Mouse (Mus musculus) limb, embryonic 15.5 days (tissue): ENCODE data around the gene Gm10408. TPM values are rescaled to one million over a fixed set of nuclear protein-coding genes. Genes with fewer than 3 reads are reported as not detected.
"Not testable (repeated sequence)": the region's sequence is repeated elsewhere in the genome, so short reads cannot be mapped to it uniquely, and the experiment has no call there.

ENCODE experiments used
- ATAC-seq: fragments of 200-750 bp; cut with Nextera tagmentation; 2 replicates; pipeline ENCODE4 v1.8.0; 2017; ENCODE audit warnings: low read depth, moderate TSS enrichment; ENCODE audit not compliant: insufficient number of reproducible peaks, low FRiP score, low TSS enrichment
- H3K27ac ChIP-seq: fragments of 300-500 bp; sonication (generic); 2 replicates; pipeline ENCODE4 v1.5.1; 2015; ENCODE audit warnings: moderate library complexity, mild to moderate bottlenecking, inconsistent platforms
- H3K27me3 ChIP-seq: fragments of 300-500 bp; sonication (generic); 2 replicates; pipeline ENCODE4 v1.6.1; 2015; ENCODE audit warnings: inconsistent platforms
- H3K36me3 ChIP-seq: fragments of 300-500 bp; sonication (generic); 2 replicates; pipeline ENCODE4 v1.6.1; 2015; ENCODE audit warnings: inconsistent platforms
- H3K4me1 ChIP-seq: fragments of 300-500 bp; sonication (generic); 2 replicates; pipeline ENCODE4 v1.6.1; 2015; ENCODE audit warnings: inconsistent platforms
- H3K4me2 ChIP-seq: fragments of 300-500 bp; sonication (generic); 2 replicates; pipeline ENCODE4 v1.6.1; 2015; ENCODE audit warnings: mild to moderate bottlenecking, inconsistent platforms
- H3K4me3 ChIP-seq: fragments of 300-500 bp; sonication (generic); 2 replicates; pipeline ENCODE4 v1.5.1; 2015; ENCODE audit warnings: mild to moderate bottlenecking, inconsistent platforms
- H3K9ac ChIP-seq: fragments of 300-500 bp; sonication (generic); 2 replicates; pipeline ENCODE4 v1.6.1; 2015; ENCODE audit warnings: inconsistent platforms
- H3K9me3 ChIP-seq: fragments of 300-500 bp; sonication (generic); 2 replicates; pipeline ENCODE4 v1.6.1; 2016; ENCODE audit warnings: inconsistent platforms
- WGBS: fragments of 180-500 bp; shearing (Covaris S2); methylation state at CpG from one replicate; pipeline ENCODE4 v1.1.7; 2015; 5-methylcytosine and 5-hydroxymethylcytosine counted together
- polyA plus RNA-seq: library from polyadenylated mRNA; unstranded; fragments of >200 nt; fragmentation: Nextera tagmentation; extraction: Ambion mirVana; gene quantifications from 2 replicates; pipeline ENCODE4 v1.2.1, GENCODE M21; 2015

The Gm10408 gene
- not detected in 2 replicates for polyA plus RNA-seq

DNA sequence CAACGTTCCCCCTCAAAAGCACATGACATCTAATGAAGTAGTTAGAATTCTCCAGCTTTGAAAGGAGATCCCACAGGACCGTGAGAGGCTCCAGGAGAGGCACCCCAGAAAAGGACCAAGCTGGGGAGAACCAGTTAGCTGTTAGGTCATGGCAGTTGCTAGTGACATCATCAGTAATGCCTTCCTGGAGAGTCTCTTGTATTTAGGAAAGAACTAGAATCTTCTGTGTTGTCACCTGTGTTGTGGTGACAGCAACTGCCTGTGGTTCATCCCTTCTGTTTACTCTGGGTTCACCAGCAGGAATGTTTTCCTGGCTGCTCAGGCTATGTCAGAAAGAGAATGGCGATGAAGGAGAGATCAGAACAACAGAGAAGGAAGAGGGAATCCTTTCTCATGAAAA is at the start of gene Gm10408:
Gene Gm10408 (plus strand): TSS at position 301 of the 400 bp plus-strand sequence.
- H3K27me3 ChIP-seq, H3K36me3 ChIP-seq, H3K27ac ChIP-seq, H3K4me3 ChIP-seq, H3K4me2 ChIP-seq, H3K9ac ChIP-seq, H3K4me1 ChIP-seq, ATAC-seq, H3K9me3 ChIP-seq: not testable (repeated sequence)
- no CpG with 5 or more reads among the region's 3 CpGs for WGBS

DNA sequence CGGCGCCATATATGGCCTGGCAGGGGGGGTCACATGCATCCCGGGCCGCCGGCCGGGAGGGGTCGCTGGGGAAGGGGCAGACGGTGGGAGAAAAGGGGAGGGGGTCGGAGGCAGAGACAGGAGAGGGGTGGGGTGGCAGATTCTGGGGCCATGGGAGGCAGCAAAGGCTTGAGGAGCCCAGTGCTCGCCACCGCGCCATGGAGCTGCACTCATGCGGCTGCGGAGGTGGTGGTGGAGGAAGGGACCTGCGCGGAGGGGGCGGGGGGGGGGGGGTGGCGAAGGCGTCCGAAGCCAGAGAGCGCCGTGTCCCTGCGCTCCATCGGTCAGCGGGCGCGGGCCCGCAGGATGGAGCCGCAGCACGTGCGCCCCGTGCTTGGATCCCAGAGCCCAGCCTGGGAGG is 36.9 kb upstream of the Gm10408 start, which contains the start of gene Gm10409:
Gene Gm10409 (plus strand): TSS at position 301 of the 400 bp plus-strand sequence.
- no CpG with 5 or more reads among the region's 32 CpGs for WGBS

DNA sequence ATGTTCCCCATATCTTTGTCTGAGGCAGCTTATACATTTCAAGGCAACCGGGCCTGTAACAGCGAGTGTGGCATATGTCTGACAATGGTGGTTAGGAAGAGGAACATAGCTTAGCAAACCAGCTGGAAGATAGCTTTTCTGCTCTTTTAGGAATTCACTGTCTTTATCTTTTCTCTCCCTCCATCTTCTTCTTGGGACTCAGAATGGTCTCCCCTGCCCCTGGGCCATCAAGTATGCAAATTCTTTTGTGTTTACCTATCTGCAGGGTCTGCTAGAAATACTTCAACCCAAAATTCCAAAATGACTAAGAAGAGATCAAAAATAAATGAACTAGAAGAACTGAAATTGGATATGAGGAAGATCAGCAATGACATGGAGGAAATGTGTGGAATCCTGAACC is 21.4 kb upstream of the Gm10408 start, which contains the start of gene Gm3005:
Gene Gm3005 (plus strand): TSS at position 301 of the 400 bp plus-strand sequence.
- no CpG with 5 or more reads among the region's 2 CpGs for WGBS
- not testable (repeated sequence) for H3K27me3 ChIP-seq, H3K4me3 ChIP-seq, ATAC-seq, H3K36me3 ChIP-seq, H3K4me2 ChIP-seq, H3K9me3 ChIP-seq, H3K9ac ChIP-seq, H3K27ac ChIP-seq, H3K4me1 ChIP-seq

More for the DNA sequence above, 36.9 kb upstream of the Gm10408 start, which contains the start of gene Gm10409:
- not testable (repeated sequence) for ATAC-seq, H3K27me3 ChIP-seq, H3K27ac ChIP-seq, H3K4me2 ChIP-seq, H3K9ac ChIP-seq, H3K9me3 ChIP-seq, H3K4me1 ChIP-seq, H3K36me3 ChIP-seq, H3K4me3 ChIP-seq

Other genes starting within 250 kb of the Gm10408 start
- gene D830030K20Rik, start 240.9 kb upstream of the Gm10408 start, polyA plus RNA-seq = 4.3 and 4.7 TPM in 2 replicates
- not detected in 2 replicates for gene Gm2956, start 116.8 kb upstream of the Gm10408 start, polyA plus RNA-seq
- gene Gm10413, start 54.3 kb upstream of the Gm10408 start, polyA plus RNA-seq = not detected in 2 replicates
- 0.67 and 0.68 TPM in 2 replicates for gene Gm10409, start 36.8 kb upstream of the Gm10408 start, polyA plus RNA-seq
- gene Gm3005, start 21.3 kb upstream of the Gm10408 start, polyA plus RNA-seq = 0.13 TPM in 1 of 2 replicates, not detected in the other
- not detected in 2 replicates for gene Gm3012, start 185.1 kb downstream of the Gm10408 start, polyA plus RNA-seq
- 0.67 and 0.68 TPM in 2 replicates for gene Gm3020, start 202.7 kb downstream of the Gm10408 start, polyA plus RNA-seq
- not detected in 2 replicates for gene Gm3043, start 239.4 kb downstream of the Gm10408 start, polyA plus RNA-seq